Mouse (Mus musculus): ENCODE results near the gene Zfpm1. TPM values are rescaled to one million over a fixed set of nuclear protein-coding genes. Genes with fewer than 3 reads are reported as not detected.

Zfpm1 gene
- polyA plus RNA-seq, 1 experiment from 2014 or later: 2.1 TPM

GRCm38 (mm10) chr8:122301081-122301480 is 19.1 kb downstream of the Zfpm1 start:
- no peak overlapping the region for H3K27ac ChIP-seq (ENCODE audit: low read length)
- no peaks in the 10 kb centered on the region for H3K27me3 ChIP-seq (ENCODE audit: control insufficient read depth, insufficient read depth, low read length)
- peaks cover 53% of the 10 kb centered on the region for H3K4me1 ChIP-seq (ENCODE audit: control insufficient read depth, insufficient read depth, low read length)
- no peaks in the 10 kb centered on the region for H3K36me3 ChIP-seq (ENCODE audit: control insufficient read depth, insufficient read depth, low read length)
- no peak overlapping the region for H3K9ac ChIP-seq (ENCODE audit: low read length)
- H3K9me3 ChIP-seq (replicated peaks; ENCODE audit: control insufficient read depth, low read length): no peaks in the 10 kb centered on the region
- 72% methylated on average over 13 of the region's 13 CpGs for WGBS
- no peak overlapping the region for H3K4me3 ChIP-seq (replicated peaks; ENCODE audit: low read length)
- no peak for ATAC-seq (ENCODE audit: insufficient read depth, low FRiP score)
- no peak overlapping the region for H3K4me2 ChIP-seq (ENCODE audit: low read depth, low read length)

DNA sequence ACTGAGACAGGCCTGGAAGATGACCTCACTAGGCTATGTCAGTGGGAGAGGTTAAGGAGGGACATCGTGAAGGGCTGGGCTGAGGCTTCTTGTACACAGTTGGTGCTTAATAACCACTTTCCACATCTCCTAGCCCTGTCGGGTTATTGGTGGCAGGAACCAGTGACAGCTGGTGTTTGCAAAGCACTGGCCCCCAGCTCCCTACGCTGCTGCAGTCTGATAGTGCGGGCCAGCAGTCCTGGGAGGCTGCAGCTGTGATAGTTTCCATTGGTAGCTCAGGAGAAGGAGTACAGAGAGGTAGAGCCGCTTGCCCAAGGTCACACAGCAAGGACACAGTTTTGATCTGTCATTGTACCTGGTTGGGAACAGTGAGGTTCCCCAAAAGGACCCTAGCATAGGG is 19.9 kb downstream of the Zfpm1 start:
- no peak for ATAC-seq (ENCODE audit: insufficient read depth, low FRiP score)
- Histone ChIP-seq H3K27me3 (ENCODE audit: control insufficient read depth, insufficient read depth, low read length) (no peaks in the 10 kb centered on the region), H3K9ac (ENCODE audit: low read length) (no peak overlapping the region), H3K9me3 (replicated peaks; ENCODE audit: control insufficient read depth, low read length) (no peaks in the 10 kb centered on the region), H3K4me1 (ENCODE audit: control insufficient read depth, insufficient read depth, low read length) (peaks cover 53% of the 10 kb centered on the region), H3K27ac (ENCODE audit: low read length) (peak overlapping the region; percentile 40; the same call in 1 of the 2 replicates), H3K4me3 (replicated peaks; ENCODE audit: low read length) (no peak overlapping the region), H3K4me2 (ENCODE audit: low read depth, low read length) (no peak overlapping the region), H3K36me3 (ENCODE audit: control insufficient read depth, insufficient read depth, low read length) (no peaks in the 10 kb centered on the region)
- WGBS: 66% methylated on average over 5 of the region's 5 CpGs

DNA sequence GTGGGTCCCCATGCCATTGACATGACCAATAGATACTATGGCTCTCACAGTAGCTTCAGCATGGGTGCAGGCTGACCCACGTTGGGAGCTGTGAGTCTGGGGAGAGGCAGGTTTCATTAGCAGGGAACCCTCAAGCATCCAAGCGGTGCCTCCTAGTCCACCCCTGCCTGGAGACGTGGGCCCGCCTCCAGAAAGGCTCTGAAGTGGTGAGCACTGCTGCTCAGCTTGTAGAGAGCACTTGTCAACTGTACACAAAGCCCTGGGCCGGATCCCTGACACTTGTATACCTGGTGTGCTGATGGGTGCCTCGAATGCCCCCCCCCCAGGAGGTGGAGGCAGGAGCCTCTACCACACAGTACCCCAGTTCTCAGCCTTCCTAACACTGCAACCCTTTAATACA is 21.5 kb downstream of the Zfpm1 start:
- no peak for ATAC-seq (ENCODE audit: insufficient read depth, low FRiP score)
- Histone ChIP-seq H3K4me1 (ENCODE audit: control insufficient read depth, insufficient read depth, low read length) (peaks cover 51% of the 10 kb centered on the region), H3K27me3 (ENCODE audit: control insufficient read depth, insufficient read depth, low read length) (no peaks in the 10 kb centered on the region), H3K4me2 (ENCODE audit: low read depth, low read length) (no peak overlapping the region), H3K36me3 (ENCODE audit: control insufficient read depth, insufficient read depth, low read length) (no peaks in the 10 kb centered on the region), H3K9me3 (replicated peaks; ENCODE audit: control insufficient read depth, low read length) (no peaks in the 10 kb centered on the region), H3K4me3 (replicated peaks; ENCODE audit: low read length) (no peak overlapping the region), H3K9ac (ENCODE audit: low read length) (no peak overlapping the region), H3K27ac (ENCODE audit: low read length) (no peak overlapping the region)
- WGBS: 51% methylated on average over 6 of the region's 6 CpGs

DNA sequence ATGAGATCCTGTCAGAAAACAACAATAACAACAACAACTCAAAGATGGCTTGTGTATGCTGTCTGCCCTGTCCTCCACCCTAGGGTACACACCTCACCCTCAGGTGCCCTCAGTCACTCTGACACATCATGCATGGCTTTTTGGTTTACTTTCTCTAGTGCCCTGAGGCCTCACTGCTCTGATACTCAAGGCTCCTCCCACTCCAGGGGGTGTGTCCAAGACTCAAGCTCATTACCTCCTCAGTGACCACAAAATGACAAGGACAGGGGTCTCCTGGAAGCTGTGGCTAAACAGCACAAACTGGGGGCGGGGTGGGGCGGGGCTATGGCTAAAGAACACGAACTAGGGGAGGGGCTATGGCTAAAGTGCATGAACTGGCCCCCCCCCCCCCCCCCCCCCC is 22.1 kb downstream of the Zfpm1 start:
- Histone ChIP-seq H3K9ac (ENCODE audit: low read length) (peak overlapping the region; percentile 29; the same call in 1 of the 2 replicates), H3K27me3 (ENCODE audit: control insufficient read depth, insufficient read depth, low read length) (no peaks in the 10 kb centered on the region), H3K36me3 (ENCODE audit: control insufficient read depth, insufficient read depth, low read length) (no peaks in the 10 kb centered on the region), H3K4me1 (ENCODE audit: control insufficient read depth, insufficient read depth, low read length) (peaks cover 51% of the 10 kb centered on the region), H3K9me3 (replicated peaks; ENCODE audit: control insufficient read depth, low read length) (no peaks in the 10 kb centered on the region), H3K4me3 (replicated peaks; ENCODE audit: low read length) (no peak overlapping the region), H3K4me2 (ENCODE audit: low read depth, low read length) (no peak overlapping the region), H3K27ac (ENCODE audit: low read length) (no peak overlapping the region)
- WGBS: 10% methylated on average over 3 of the region's 3 CpGs
- ATAC-seq (ENCODE audit: insufficient read depth, low FRiP score): no peak

DNA sequence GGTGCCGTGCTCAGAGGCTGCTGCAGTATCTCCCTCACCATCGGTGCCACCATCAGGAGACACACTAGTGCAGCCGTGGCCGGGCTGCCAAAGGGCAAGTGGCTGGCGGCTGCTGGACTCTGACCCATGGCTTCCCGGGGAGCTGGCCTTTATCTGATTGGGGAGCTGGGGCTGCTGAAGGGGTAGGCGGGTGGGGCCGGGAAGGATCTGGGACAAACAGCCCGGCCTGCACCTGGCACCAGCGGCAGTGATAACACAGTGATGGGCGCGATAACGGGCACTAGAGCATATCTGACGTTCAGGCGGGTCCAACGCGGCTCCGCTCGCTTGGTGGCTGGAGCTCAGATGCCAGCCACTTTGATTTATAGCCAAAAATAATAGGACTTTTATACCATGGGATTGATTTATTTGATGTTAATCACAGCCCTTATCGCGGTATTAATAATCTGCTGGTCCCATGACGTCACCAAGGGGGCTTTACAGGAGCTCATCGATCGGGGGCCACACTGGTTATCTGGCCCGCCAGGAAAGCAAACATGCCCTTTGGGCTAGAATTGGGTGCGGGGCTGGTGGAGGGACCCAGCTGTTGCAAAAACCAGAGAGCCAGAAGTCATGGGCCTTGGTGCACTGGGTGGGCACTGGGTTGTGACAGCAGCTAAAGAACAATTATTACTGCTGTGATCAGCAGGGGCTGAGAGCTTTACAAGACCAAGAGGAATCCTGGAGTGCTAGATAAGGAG is 24.9 kb downstream of the Zfpm1 start:
- no peaks in the 10 kb centered on the region for H3K9me3 ChIP-seq (replicated peaks; ENCODE audit: control insufficient read depth, low read length)
- 0 out of 2 replicates have a peak overlapping the region, but pooled peaks have one; percentile 18 for H3K9ac ChIP-seq (ENCODE audit: low read length)
- H3K4me1 ChIP-seq (ENCODE audit: control insufficient read depth, insufficient read depth, low read length): peaks cover 69% of the 10 kb centered on the region
- H3K27ac ChIP-seq (ENCODE audit: low read length): peak overlapping the region; percentile 38; the same call in 1 of the 2 replicates
- 61% methylated on average over 26 of the region's 26 CpGs for WGBS
- H3K36me3 ChIP-seq (ENCODE audit: control insufficient read depth, insufficient read depth, low read length): no peaks in the 10 kb centered on the region
- no peak overlapping the region for H3K4me2 ChIP-seq (ENCODE audit: low read depth, low read length)
- ATAC-seq (ENCODE audit: insufficient read depth, low FRiP score): peak; percentile 41
- H3K4me3 ChIP-seq (replicated peaks; ENCODE audit: low read length): no peak overlapping the region
- no peaks in the 10 kb centered on the region for H3K27me3 ChIP-seq (ENCODE audit: control insufficient read depth, insufficient read depth, low read length)

GRCm38 (mm10) chr8:122307836-122308235 is 25.9 kb downstream of the Zfpm1 start:
- no peak for ATAC-seq (ENCODE audit: insufficient read depth, low FRiP score)
- H3K4me1 ChIP-seq (ENCODE audit: control insufficient read depth, insufficient read depth, low read length): peaks cover 75% of the 10 kb centered on the region
- no peak overlapping the region for H3K27ac ChIP-seq (ENCODE audit: low read length)
- no peak overlapping the region for H3K4me3 ChIP-seq (replicated peaks; ENCODE audit: low read length)
- H3K36me3 ChIP-seq (ENCODE audit: control insufficient read depth, insufficient read depth, low read length): no peaks in the 10 kb centered on the region
- H3K9ac ChIP-seq (ENCODE audit: low read length): peak overlapping the region; percentile 48
- WGBS: 76% methylated on average over 8 of the region's 8 CpGs
- H3K27me3 ChIP-seq (ENCODE audit: control insufficient read depth, insufficient read depth, low read length): no peaks in the 10 kb centered on the region
- H3K4me2 ChIP-seq (ENCODE audit: low read depth, low read length): no peak overlapping the region
- H3K9me3 ChIP-seq (replicated peaks; ENCODE audit: control insufficient read depth, low read length): no peaks in the 10 kb centered on the region

GRCm38 (mm10) chr8:122309272-122309671 is 27.3 kb downstream of the Zfpm1 start:
- H3K9ac ChIP-seq (ENCODE audit: low read length): no peak overlapping the region; the same call in 1 of the 2 replicates
- H3K36me3 ChIP-seq (ENCODE audit: control insufficient read depth, insufficient read depth, low read length): no peaks in the 10 kb centered on the region
- H3K27ac ChIP-seq (ENCODE audit: low read length): no peak overlapping the region
- no peak overlapping the region for H3K4me3 ChIP-seq (replicated peaks; ENCODE audit: low read length)
- no peak for ATAC-seq (ENCODE audit: insufficient read depth, low FRiP score)
- H3K4me2 ChIP-seq (ENCODE audit: low read depth, low read length): no peak overlapping the region
- 46% methylated on average over 12 of the region's 12 CpGs for WGBS
- H3K27me3 ChIP-seq (ENCODE audit: control insufficient read depth, insufficient read depth, low read length): no peaks in the 10 kb centered on the region
- peaks cover 75% of the 10 kb centered on the region for H3K4me1 ChIP-seq (ENCODE audit: control insufficient read depth, insufficient read depth, low read length)
- H3K9me3 ChIP-seq (replicated peaks; ENCODE audit: control insufficient read depth, low read length): no peaks in the 10 kb centered on the region

GRCm38 (mm10) chr8:122311115-122311514 is 29.2 kb downstream of the Zfpm1 start:
- Histone ChIP-seq H3K36me3 (ENCODE audit: control insufficient read depth, insufficient read depth, low read length) (no peaks in the 10 kb centered on the region), H3K9me3 (replicated peaks; ENCODE audit: control insufficient read depth, low read length) (no peaks in the 10 kb centered on the region), H3K27ac (ENCODE audit: low read length) (peak overlapping the region; percentile 10; the same call in 1 of the 2 replicates), H3K4me2 (ENCODE audit: low read depth, low read length) (no peak overlapping the region), H3K4me1 (ENCODE audit: control insufficient read depth, insufficient read depth, low read length) (peaks cover 76% of the 10 kb centered on the region), H3K9ac (ENCODE audit: low read length) (no peak overlapping the region), H3K27me3 (ENCODE audit: control insufficient read depth, insufficient read depth, low read length) (no peaks in the 10 kb centered on the region), H3K4me3 (replicated peaks; ENCODE audit: low read length) (no peak overlapping the region)
- ATAC-seq (ENCODE audit: insufficient read depth, low FRiP score): no peak
- WGBS: 47% methylated on average over 2 of the region's 2 CpGs

- no peak for ATAC-seq (ENCODE audit: insufficient read depth, low FRiP score)
- no peaks in the 10 kb centered on the region for H3K9me3 ChIP-seq (replicated peaks; ENCODE audit: control insufficient read depth, low read length)
- peak overlapping the region; percentile 50 for H3K9ac ChIP-seq (ENCODE audit: low read length)
- H3K36me3 ChIP-seq (ENCODE audit: control insufficient read depth, insufficient read depth, low read length): no peaks in the 10 kb centered on the region
- no peak overlapping the region for H3K4me2 ChIP-seq (ENCODE audit: low read depth, low read length)
- WGBS: 58% methylated on average over 2 of the region's 2 CpGs
- H3K27ac ChIP-seq (ENCODE audit: low read length): peak overlapping the region; percentile 52
- H3K4me3 ChIP-seq (replicated peaks; ENCODE audit: low read length): no peak overlapping the region
- no peaks in the 10 kb centered on the region for H3K27me3 ChIP-seq (ENCODE audit: control insufficient read depth, insufficient read depth, low read length)
- peaks cover 73% of the 10 kb centered on the region for H3K4me1 ChIP-seq (ENCODE audit: control insufficient read depth, insufficient read depth, low read length)
Measured at GRCm38 (mm10) chr8:122312553-122312952, 30.6 kb downstream of the Zfpm1 start.

Data from stomach, embryonic 16.5 days (tissue).